In the genomic region with DNA sequence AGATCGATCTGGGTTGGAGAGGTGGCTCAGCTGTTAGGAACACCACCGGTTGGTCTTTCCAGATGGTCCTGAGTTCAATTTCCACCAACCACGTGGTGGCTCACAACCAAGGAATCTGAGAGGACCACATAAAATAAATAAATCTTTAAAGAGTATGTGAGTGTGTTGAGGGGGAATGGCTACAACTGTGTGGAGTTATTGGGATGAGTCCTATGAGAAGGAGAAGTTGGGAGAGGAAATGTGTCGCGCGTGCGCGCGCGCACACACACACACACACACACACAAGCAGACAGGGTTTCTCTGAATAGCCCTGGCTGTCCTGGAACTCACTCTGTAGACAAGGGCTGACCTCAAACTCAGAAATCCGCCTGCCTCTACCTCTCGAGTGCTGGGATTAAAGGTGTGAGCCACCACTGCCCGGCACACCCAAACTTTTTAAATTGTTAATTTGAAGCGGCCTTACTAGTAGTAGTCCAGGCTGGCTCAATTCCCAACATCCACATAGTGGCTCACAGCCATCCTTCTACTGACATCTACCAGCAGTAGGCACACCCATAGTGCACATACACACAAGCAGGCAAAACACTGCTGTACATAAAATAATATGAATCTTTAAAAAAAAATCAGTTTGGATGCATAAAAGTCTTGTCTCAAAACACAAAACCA, we compare ENCODE assay signal across 1 mouse cellular context.
TF ChIP-seq lines count a peak whose summit lies in the region.

No protein-coding gene starts in this region.

TF ChIP-seq in CH12.LX, 34 proteins besides CTCF, POLR2A, EP300 and RAD21 (continued from another document):
- TF ChIP-seq NRF1 (IDR thresholded peaks at IDR 0.05; ENCODE audit: low read depth, low read length): peak; percentile 79
- no peak for TF ChIP-seq RCOR1 (conservative IDR thresholded peaks at IDR 0.05; ENCODE audit: low read depth, low read length)
- TF ChIP-seq MXI1 (IDR thresholded peaks at IDR 0.05; ENCODE audit: low read depth, low read length): peak; percentile 54; the same call in 1 of the 2 replicates
- TF ChIP-seq ZNF384 (IDR thresholded peaks at IDR 0.05; ENCODE audit: low read depth, low read length): no peak
- TF ChIP-seq MAZ (IDR thresholded peaks at IDR 0.05; ENCODE audit: low read depth, low read length): 0 out of 2 replicates have a peak, but pooled peaks have one; percentile 8
- peak; percentile 48 for TF ChIP-seq SIN3A (IDR thresholded peaks at IDR 0.05; ENCODE audit: low read length)
- peak; percentile 9; the same call in 1 of the 2 replicates for TF ChIP-seq CHD1 (IDR thresholded peaks at IDR 0.05; ENCODE audit: low read depth, low read length)
- TF ChIP-seq ZC3H11A (IDR thresholded peaks at IDR 0.05; ENCODE audit: low read depth, low read length): no peak
- peak; percentile 64 for TF ChIP-seq MAX (IDR thresholded peaks at IDR 0.05; ENCODE audit: low read length)
